Mouse (Mus musculus) liver, postnatal 0 days (tissue): ENCODE data around the gene Gabrb2.

ENCODE experiments used
- CTCF ChIP-seq: sonication (generic); IDR thresholded peaks from 2 replicates; pipeline ENCODE4 v1.5.1; 2016; ENCODE audit warnings: antibody characterized with exemption, low read depth
- EP300 ChIP-seq: IDR thresholded peaks from 2 replicates; pipeline ENCODE4 v1.6.1; 2016; ENCODE audit warnings: antibody characterized with exemption, low read depth, mild to moderate bottlenecking

DNA sequence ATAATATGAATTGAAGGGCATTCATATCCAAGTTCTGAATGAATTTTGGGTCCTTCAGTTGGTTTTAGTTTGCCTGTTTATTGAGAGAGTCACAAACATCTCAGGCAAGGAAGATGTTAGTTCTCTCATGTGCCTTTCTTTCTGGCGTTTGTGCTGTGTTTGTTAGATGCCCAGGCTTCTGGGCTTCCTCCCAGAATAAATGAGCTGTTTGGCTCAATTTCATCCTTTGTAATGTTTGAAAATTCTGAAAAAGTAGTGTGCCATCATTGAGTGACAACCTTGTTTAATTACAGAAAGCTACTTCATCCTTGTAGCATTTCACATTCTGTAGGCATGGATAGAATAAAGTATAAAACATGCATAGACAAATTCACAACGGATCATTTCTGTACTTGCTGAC is 85.9 kb downstream of the Gabrb2 start:
- TF ChIP-seq CTCF (no peak), EP300 (no peak)
